Mouse (Mus musculus) small intestine, adult 2 months (tissue): ENCODE data around the gene Inhbc.

Source experiments
- CTCF ChIP-seq: fragments of 200-500 bp; IDR thresholded peaks from 2 replicates; pipeline ENCODE4 v1.5.1; 2012; ENCODE audit warnings: low read depth, mild to moderate bottlenecking, control low read depth, inconsistent platforms, low read length, moderate library complexity, mixed read lengths; ENCODE audit not compliant: insufficient replicate concordance, insufficient read length; ENCODE audit errors: extremely low read depth
- POLR2A ChIP-seq: fragments of 200-500 bp; IDR thresholded peaks from 2 replicates; pipeline ENCODE4 v1.6.1; 2012; ENCODE audit warnings: low read depth, mild to moderate bottlenecking, control low read depth, inconsistent platforms, low read length, moderate library complexity

DNA sequence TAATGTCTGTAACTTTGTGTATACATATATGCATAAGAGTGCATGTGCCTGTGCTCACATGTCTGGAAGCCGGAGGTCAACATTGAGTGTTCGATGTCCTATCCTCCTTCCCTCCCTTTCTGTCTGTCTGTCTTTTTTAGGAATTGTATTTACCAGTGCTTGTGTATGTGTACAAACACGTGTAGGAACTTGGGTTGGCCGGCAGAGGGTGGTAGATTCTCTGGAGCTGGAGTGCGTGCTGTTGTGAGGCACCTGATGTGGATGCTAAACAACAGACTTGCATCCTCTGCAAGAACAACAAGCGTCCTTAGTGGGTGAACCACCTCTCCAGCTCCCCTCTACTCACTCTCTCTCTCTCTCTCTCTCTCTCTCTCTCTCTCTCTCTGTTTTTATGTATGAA, 21.5 kb upstream of the Inhbc start:
- TF ChIP-seq POLR2A = no peak
- peak; percentile 9; the same call in 1 of the 2 replicates for TF ChIP-seq CTCF
